Mouse (Mus musculus) limb, embryonic 15.5 days (tissue): ENCODE results near the gene Dlec1. TPM values are rescaled to one million over a fixed set of nuclear protein-coding genes. Genes with fewer than 3 reads are reported as not detected.

ENCODE experiments used
- ATAC-seq: fragments of 200-750 bp; cut with Nextera tagmentation; 2 replicates; pipeline ENCODE4 v1.8.0; 2017; ENCODE audit warnings: low read depth, moderate TSS enrichment; ENCODE audit not compliant: insufficient number of reproducible peaks, low FRiP score, low TSS enrichment
- H3K27ac ChIP-seq: fragments of 300-500 bp; sonication (generic); 2 replicates; pipeline ENCODE4 v1.5.1; 2015; ENCODE audit warnings: moderate library complexity, mild to moderate bottlenecking, inconsistent platforms
- H3K27me3 ChIP-seq: fragments of 300-500 bp; sonication (generic); 2 replicates; pipeline ENCODE4 v1.6.1; 2015; ENCODE audit warnings: inconsistent platforms
- H3K36me3 ChIP-seq: fragments of 300-500 bp; sonication (generic); 2 replicates; pipeline ENCODE4 v1.6.1; 2015; ENCODE audit warnings: inconsistent platforms
- H3K4me1 ChIP-seq: fragments of 300-500 bp; sonication (generic); 2 replicates; pipeline ENCODE4 v1.6.1; 2015; ENCODE audit warnings: inconsistent platforms
- H3K4me2 ChIP-seq: fragments of 300-500 bp; sonication (generic); 2 replicates; pipeline ENCODE4 v1.6.1; 2015; ENCODE audit warnings: mild to moderate bottlenecking, inconsistent platforms
- H3K4me3 ChIP-seq: fragments of 300-500 bp; sonication (generic); 2 replicates; pipeline ENCODE4 v1.5.1; 2015; ENCODE audit warnings: mild to moderate bottlenecking, inconsistent platforms
- H3K9ac ChIP-seq: fragments of 300-500 bp; sonication (generic); 2 replicates; pipeline ENCODE4 v1.6.1; 2015; ENCODE audit warnings: inconsistent platforms
- H3K9me3 ChIP-seq: fragments of 300-500 bp; sonication (generic); 2 replicates; pipeline ENCODE4 v1.6.1; 2016; ENCODE audit warnings: inconsistent platforms
- WGBS: fragments of 180-500 bp; shearing (Covaris S2); methylation state at CpG from one replicate; pipeline ENCODE4 v1.1.7; 2015; 5-methylcytosine and 5-hydroxymethylcytosine counted together
- polyA plus RNA-seq: library from polyadenylated mRNA; unstranded; fragments of >200 nt; fragmentation: Nextera tagmentation; extraction: Ambion mirVana; gene quantifications from 2 replicates; pipeline ENCODE4 v1.2.1, GENCODE M21; 2015

Dlec1 gene
- polyA plus RNA-seq, 1 experiment from 2014 or later, result 0.38 TPM

DNA sequence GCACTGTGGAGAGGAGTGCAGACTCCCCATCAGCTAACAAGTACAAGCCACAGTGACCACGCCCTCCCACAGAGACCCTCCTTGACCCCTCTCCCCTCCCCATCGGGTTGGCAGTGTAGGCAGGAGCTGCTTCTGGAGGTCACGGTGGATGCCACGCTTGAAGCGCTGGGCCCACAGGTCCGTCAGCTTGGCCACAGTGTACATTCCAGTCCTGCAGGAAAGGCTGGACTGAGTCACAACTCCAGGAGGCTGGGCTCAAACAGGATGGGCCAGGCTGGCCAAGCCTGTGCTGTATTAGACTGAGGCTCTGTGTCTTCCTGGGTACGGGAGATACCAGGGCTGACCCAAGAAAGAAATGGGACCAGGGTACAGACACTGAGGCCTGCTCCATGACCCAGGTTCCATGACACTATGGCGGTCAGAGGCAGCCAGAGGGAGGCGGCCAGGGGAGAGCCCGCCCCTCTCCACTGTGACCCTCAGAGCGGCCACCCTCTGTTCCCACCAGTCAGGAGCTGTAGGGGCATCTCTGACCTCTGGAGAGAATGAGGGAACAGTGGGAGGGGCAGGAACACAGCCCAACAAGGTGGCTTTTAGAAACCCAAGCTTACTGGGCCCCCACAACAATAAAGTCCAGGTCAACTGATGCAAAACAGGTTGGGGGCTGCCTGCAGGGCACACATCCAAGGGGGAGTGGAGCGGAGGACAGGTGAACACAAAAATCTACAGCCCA is 10.5 kb upstream of the Dlec1 start:
- H3K36me3 ChIP-seq, result no peaks in the 10 kb centered on the region
- H3K4me3 ChIP-seq, result peak overlapping the region; percentile 67
- H3K4me1 ChIP-seq, result peaks cover 65% of the 10 kb centered on the region
- H3K27me3 ChIP-seq, result no peaks in the 10 kb centered on the region
- peak overlapping the region; percentile 77 for H3K4me2 ChIP-seq
- no peak overlapping the region for H3K9ac ChIP-seq
- WGBS, result 72% methylated on average over 12 of the region's 12 CpGs
- H3K27ac ChIP-seq, result no peak overlapping the region
- ATAC-seq, result no peak
- no peaks in the 10 kb centered on the region for H3K9me3 ChIP-seq

- peaks cover 59% of the 10 kb centered on the region for H3K4me1 ChIP-seq
- H3K36me3 ChIP-seq, result no peaks in the 10 kb centered on the region
- no peaks in the 10 kb centered on the region for H3K9me3 ChIP-seq
- H3K4me3 ChIP-seq, result peak overlapping the region; percentile 67
- peak overlapping the region; percentile 47 for H3K9ac ChIP-seq
- peak overlapping the region; percentile 92 for H3K27ac ChIP-seq
- ATAC-seq, result no peak
- no peaks in the 10 kb centered on the region for H3K27me3 ChIP-seq
- peak overlapping the region; percentile 77 for H3K4me2 ChIP-seq
- 2% methylated on average over 45 of the region's 45 CpGs for WGBS
These were observed 9.5 kb upstream of the Dlec1 start for GRCm38 (mm10) chr9:119092473-119093418.

DNA sequence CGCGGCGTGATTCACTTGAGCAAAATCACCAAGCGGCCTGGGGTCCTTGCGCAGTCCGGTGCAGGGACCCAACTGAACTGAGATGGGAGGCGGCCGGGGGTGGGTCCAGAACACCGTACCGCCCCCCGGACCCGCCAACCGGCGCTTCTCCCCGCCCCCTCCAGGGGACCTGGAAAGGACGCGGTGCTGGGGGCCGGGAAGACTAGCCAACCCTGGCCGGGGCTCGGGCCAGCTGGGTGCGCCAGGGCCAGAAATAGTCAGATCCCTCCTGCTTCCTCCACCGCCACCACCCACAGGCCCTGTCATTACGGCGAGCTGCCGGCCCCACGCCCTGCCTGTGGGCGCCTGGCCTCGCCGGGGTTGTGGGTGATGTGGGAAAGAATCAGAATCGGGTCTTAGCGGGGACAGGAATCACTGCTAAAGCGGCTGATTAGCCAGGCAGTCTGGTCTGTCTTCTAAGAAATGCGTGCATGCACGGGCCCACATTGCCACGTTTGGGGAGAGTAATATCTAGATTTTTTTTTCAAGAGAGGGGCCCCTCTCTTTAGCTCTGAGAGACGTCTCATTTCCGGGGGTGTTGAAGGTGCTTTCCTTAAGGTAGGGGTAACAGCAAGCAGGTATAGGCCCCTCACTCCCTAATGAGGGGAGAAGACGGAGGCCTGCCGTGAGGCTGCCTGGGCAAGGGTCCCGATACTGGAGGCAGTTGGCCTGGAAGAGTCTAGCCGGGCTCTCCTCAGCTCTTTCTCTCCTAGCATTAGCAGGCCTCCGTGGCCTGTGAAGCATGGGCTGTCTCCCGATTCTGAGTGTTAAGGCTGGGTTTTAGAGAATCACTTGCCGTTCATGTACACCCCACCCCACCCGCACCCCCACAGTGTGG is 8.6 kb upstream of the Dlec1 start, which contains the start of gene Plcd1:
Gene Plcd1 (minus strand): TSS at position 84 of the 877 bp plus-strand sequence.
- Histone ChIP-seq H3K4me1 (peaks cover 50% of the 10 kb centered on the region), H3K4me2 (peak within 1 kb of the TSS; percentile 77), H3K9ac (peak within 1 kb of the TSS; percentile 47), H3K27ac (peak within 1 kb of the TSS; percentile 92), H3K9me3 (no peaks in the 10 kb centered on the region), H3K4me3 (peak within 1 kb of the TSS; percentile 67), H3K27me3 (no peaks in the 10 kb centered on the region), H3K36me3 (no peaks in the 10 kb centered on the region)
- WGBS, result 8% methylated on average over 45 of the region's 45 CpGs
- ATAC-seq, result peak; percentile 85

- 65% methylated on average over 13 of the region's 13 CpGs for whole genome bisulfite sequencing
- ATAC-seq, result no peak
- Histone ChIP-seq H3K9me3 (no peaks in the 10 kb centered on the region), H3K27me3 (no peaks in the 10 kb centered on the region), H3K4me1 (peaks cover 48% of the 10 kb centered on the region), H3K27ac (peak overlapping the region; percentile 92), H3K4me2 (no peak overlapping the region), H3K9ac (no peak overlapping the region), H3K4me3 (no peak overlapping the region), H3K36me3 (no peaks in the 10 kb centered on the region)
These were observed 7.7 kb upstream of the Dlec1 start for GRCm38 (mm10) chr9:119094462-119095109.

- Histone ChIP-seq H3K9ac (no peak overlapping the region), H3K4me3 (no peak overlapping the region), H3K27me3 (0 out of 2 replicates have a peak, but pooled peaks cover 3% of the 10 kb centered on the region), H3K9me3 (no peaks in the 10 kb centered on the region), H3K4me1 (peaks cover 18% of the 10 kb centered on the region), H3K36me3 (no peaks in the 10 kb centered on the region), H3K4me2 (no peak overlapping the region), H3K27ac (no peak overlapping the region)
- WGBS, result 20% methylated on average over 15 of the region's 15 CpGs
- 0 out of 2 replicates have a peak, but pooled peaks have one; percentile 35 for ATAC-seq
These were observed 1.9 kb upstream of the Dlec1 start for GRCm38 (mm10) chr9:119100177-119100898.

GRCm38 (mm10) chr9:119102783-119103113 is 470 bp downstream of the Dlec1 start:
- H3K9ac ChIP-seq, result peak overlapping the region; percentile 37; the same call in 1 of the 2 replicates
- no peak for ATAC-seq
- H3K4me1 ChIP-seq, result peaks cover 11% of the 10 kb centered on the region
- H3K36me3 ChIP-seq, result no peaks in the 10 kb centered on the region
- H3K4me3 ChIP-seq, result peak overlapping the region; percentile 65
- 0 out of 2 replicates have a peak, but pooled peaks cover 3% of the 10 kb centered on the region for H3K27me3 ChIP-seq
- peak overlapping the region; percentile 92 for H3K4me2 ChIP-seq
- H3K27ac ChIP-seq, result no peak overlapping the region
- 2% methylated on average over 19 of the region's 19 CpGs for WGBS
- no peaks in the 10 kb centered on the region for H3K9me3 ChIP-seq

DNA sequence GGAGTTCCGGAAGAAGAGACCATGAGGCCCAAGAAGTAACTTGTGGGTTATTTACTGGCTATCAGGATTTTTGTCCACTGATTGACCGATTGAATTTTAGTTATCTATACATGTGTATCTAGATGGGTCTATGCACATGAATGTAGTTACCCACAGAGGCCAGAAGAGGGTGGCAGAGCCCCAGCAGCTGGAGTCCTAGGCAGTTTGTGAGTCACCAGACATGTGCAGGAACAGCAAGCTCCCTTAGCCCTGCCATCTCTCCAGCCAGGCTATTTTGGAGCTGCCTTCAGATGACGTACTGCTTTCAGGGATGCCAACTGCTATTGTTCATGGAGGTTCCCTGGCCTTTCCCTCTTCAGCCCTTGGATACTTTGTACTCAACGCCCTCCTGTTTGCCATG is 5.3 kb downstream of the Dlec1 start:
- H3K9ac ChIP-seq, result no peak overlapping the region
- H3K36me3 ChIP-seq, result no peaks in the 10 kb centered on the region
- ATAC-seq, result no peak
- H3K9me3 ChIP-seq, result no peaks in the 10 kb centered on the region
- H3K27me3 ChIP-seq, result 0 out of 2 replicates have a peak, but pooled peaks cover 3% of the 10 kb centered on the region
- no peak overlapping the region for H3K4me3 ChIP-seq
- 83% methylated on average over 4 of the region's 4 CpGs for WGBS
- peaks cover 18% of the 10 kb centered on the region for H3K4me1 ChIP-seq
- no peak overlapping the region for H3K27ac ChIP-seq
- no peak overlapping the region for H3K4me2 ChIP-seq

- Histone ChIP-seq H3K9ac (no peak overlapping the region), H3K4me2 (no peak overlapping the region), H3K4me1 (peaks cover 14% of the 10 kb centered on the region; the same call in 1 of the 2 replicates), H3K36me3 (no peaks in the 10 kb centered on the region), H3K27ac (no peak overlapping the region), H3K9me3 (no peaks in the 10 kb centered on the region), H3K4me3 (no peak overlapping the region), H3K27me3 (no peaks in the 10 kb centered on the region)
- 32% methylated on average over 12 of the region's 12 CpGs for WGBS
- no peak for ATAC-seq
These were observed 7.5 kb downstream of the Dlec1 start for GRCm38 (mm10) chr9:119109685-119110353.

GRCm38 (mm10) chr9:119110640-119111039 is 8.4 kb downstream of the Dlec1 start:
- 55% methylated on average over 3 of the region's 3 CpGs for WGBS
- Histone ChIP-seq H3K4me3 (no peak overlapping the region), H3K4me2 (no peak overlapping the region), H3K9ac (no peak overlapping the region), H3K27ac (no peak overlapping the region), H3K4me1 (peaks cover 14% of the 10 kb centered on the region; the same call in 1 of the 2 replicates), H3K27me3 (no peaks in the 10 kb centered on the region), H3K36me3 (no peaks in the 10 kb centered on the region), H3K9me3 (no peaks in the 10 kb centered on the region)
- no peak for ATAC-seq

DNA sequence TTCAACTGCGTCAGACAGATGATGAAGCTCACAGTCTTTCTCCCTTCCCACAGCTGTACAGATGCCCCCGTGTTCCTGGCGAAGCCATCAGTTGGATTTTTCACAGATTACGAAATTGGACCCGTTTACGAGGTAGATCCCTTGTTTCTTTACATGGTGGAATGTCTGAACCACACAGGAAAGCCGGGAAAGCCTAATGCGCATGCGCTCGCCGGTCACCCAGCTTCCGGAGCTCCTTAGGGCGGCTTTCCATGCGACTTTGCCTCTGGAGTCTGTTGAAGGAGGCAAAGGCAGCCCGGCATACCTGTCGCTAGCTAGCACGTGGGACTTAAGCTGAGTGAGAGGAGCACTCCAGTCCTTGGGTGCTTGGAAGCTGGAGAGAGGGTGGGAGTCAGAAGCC is 12.6 kb downstream of the Dlec1 start:
- Histone ChIP-seq H3K9me3 (no peaks in the 10 kb centered on the region), H3K27ac (no peak overlapping the region), H3K4me1 (peaks cover 5% of the 10 kb centered on the region; the same call in 1 of the 2 replicates), H3K4me2 (no peak overlapping the region), H3K9ac (no peak overlapping the region), H3K36me3 (no peaks in the 10 kb centered on the region), H3K4me3 (no peak overlapping the region), H3K27me3 (no peaks in the 10 kb centered on the region)
- 72% methylated on average over 17 of the region's 17 CpGs for WGBS
- no peak for ATAC-seq
